Mouse (Mus musculus): Measurements from ENCODE around the gene Fbxw21.

DNA sequence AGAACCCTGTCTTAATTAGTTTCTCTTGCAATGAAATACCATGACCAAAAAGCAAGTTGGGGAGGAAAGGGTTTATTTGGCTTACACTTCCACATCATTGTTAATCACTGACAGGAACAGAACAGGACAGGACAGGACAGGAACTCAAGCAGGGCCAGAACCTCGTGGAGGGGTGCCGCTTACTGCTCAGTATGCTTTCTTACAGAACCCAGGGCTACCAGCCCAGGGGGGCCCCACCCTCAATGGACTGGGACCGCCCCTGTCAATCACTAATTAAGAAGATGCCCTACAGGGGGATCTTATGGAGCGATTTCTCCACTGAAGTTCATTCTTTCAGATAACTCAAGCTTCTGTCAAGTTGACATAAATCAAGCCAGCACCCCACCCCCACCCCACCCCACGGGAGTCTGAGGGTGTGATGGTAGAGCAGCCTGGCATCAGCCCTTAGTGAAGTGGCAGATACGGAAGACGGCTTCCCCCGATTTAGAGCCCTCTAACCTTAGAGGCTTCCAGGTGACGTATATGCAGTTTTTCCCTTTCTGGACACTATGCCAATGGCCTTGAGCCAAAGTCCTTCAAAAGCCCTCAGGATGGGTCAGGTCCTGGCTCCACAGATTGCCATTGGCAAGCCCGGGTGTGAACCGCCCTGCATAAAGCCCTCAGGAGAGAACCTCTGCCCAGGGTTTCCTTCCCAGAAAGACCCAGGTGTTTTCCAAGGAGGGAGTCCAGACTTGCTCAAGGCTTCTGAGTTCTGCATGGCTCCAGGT lies 67.9 kb downstream of the Fbxw21 start:
- TF ChIP-seq POLR2A (IDR thresholded peaks at IDR 0.05; ENCODE audit: borderline replicate concordance, low read depth, low read length) = no peak
- no peak for TF ChIP-seq CTCF (IDR thresholded peaks at IDR 0.05; ENCODE audit: low read depth, low read length)
